Mouse (Mus musculus): Measurements from ENCODE around the gene Gm45233. TPM values are rescaled to one million over a fixed set of nuclear protein-coding genes. Genes with fewer than 3 reads are reported as not detected.
A peak's percentile ranks its signal among the peaks of the same experiment; 100 is the strongest.

The Gm45233 gene
- polyA plus RNA-seq, 1 experiment from 2014 or later = not detected

GRCm38 (mm10) chr7:43482090-43482716 lies 38.3 kb downstream of the Gm45233 start:
- WGBS = 62% methylated on average over 8 of the region's 8 CpGs
- H3K4me2 ChIP-seq (replicated peaks) = no peak overlapping the region
- peak; percentile 46 for ATAC-seq (ENCODE audit: low FRiP score, low read depth)
- peaks cover 11% of the 10 kb centered on the region for H3K4me1 ChIP-seq
- H3K9me3 ChIP-seq = no peaks in the 10 kb centered on the region
- no peak overlapping the region for H3K4me3 ChIP-seq
- H3K36me3 ChIP-seq = no peaks in the 10 kb centered on the region
- no peak overlapping the region for H3K9ac ChIP-seq
- no peak overlapping the region for H3K27ac ChIP-seq
- H3K27me3 ChIP-seq = peaks cover 24% of the 10 kb centered on the region

DNA sequence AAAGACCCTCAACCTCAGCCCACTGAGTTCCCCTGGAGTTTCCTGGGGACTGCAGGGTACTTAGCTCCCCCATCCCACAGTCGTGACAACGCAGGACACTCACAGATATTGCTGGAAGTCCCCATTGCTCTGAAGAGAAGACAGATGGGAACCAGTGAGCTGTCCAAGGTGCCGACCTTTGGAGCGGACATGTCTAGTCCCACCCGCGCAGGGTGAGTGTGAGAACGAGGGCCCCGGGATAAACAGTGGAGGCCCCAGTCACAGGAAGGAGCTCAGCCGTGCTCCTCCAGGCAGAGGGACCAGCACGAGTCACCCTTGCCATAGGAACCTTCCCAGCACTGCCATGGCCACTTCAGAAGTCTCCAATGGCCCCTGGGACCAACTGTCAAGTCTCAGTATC lies 39.3 kb downstream of the Gm45233 start:
- Histone ChIP-seq H3K27ac (no peak overlapping the region), H3K36me3 (no peaks in the 10 kb centered on the region), H3K4me2 (replicated peaks) (no peak overlapping the region), H3K27me3 (peaks cover 13% of the 10 kb centered on the region), H3K4me1 (peaks cover 11% of the 10 kb centered on the region), H3K9ac (no peak overlapping the region), H3K4me3 (no peak overlapping the region), H3K9me3 (no peaks in the 10 kb centered on the region)
- WGBS = 15% methylated on average over 10 of the region's 10 CpGs
- no peak for ATAC-seq (ENCODE audit: low FRiP score, low read depth)

DNA sequence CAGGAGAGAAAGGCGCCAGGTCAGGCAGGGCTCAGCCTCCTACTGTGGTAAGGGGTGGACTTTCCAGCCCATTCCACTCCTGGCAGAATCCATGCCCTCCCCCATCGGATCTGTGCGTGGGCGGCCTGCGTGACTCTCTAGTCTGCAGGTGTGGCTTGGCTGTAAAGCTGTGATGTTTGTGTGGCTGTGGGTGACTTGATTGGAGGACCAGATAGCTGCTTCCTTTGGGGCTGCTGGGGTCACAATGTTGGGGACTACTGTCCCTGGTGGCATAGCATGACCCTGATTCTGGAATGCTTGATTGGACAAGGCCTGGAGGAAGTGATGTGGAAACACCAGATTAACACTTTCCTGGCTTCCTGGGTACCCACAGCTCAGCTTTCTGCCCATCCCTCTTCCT lies 44.7 kb downstream of the Gm45233 start:
- H3K27ac ChIP-seq = no peak overlapping the region
- no peaks in the 10 kb centered on the region; the same call in 1 of the 2 replicates for H3K9me3 ChIP-seq
- H3K27me3 ChIP-seq = peaks cover 23% of the 10 kb centered on the region
- WGBS = 33% methylated on average over 5 of the region's 5 CpGs
- H3K36me3 ChIP-seq = no peaks in the 10 kb centered on the region
- ATAC-seq (ENCODE audit: low FRiP score, low read depth) = no peak
- 0 out of 2 replicates have a peak overlapping the region, but pooled peaks have one; percentile 77 for H3K9ac ChIP-seq
- peaks cover 18% of the 10 kb centered on the region for H3K4me1 ChIP-seq
- H3K4me2 ChIP-seq (replicated peaks) = peak overlapping the region; percentile 80; the same call in 1 of the 2 replicates
- H3K4me3 ChIP-seq = 0 out of 2 replicates have a peak overlapping the region, but pooled peaks have one; percentile 60

DNA sequence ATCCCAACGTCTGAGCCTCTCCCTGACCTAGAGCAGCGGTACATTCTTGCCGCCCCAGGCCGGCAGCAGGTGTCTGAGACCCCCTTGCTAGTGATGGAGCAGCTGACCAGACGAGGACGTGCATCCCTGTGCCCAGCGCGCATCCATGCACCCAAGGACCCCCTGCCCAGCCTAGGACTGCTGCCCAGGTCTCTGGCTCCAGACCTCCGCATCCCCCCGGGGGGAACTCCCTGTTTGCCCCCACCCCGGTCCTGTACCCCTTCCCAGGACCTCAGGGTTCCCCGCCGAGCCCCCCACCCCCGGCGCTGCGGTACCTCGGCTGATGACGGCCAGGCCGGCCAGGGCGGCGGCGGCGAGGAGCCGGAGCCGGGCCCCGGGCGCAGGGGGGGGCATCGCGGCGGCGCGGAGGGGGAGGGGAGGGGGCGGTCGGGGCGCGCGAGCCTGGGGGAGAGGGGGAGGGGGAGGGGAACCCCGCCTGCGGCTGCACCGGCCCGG lies 45.8 kb downstream of the Gm45233 start, which contains the start of gene Iglon5:
Gene Iglon5, minus strand, starts transcription at position 445 of the 495 bp plus-strand sequence.
- no peak within 1 kb of the TSS for H3K27ac ChIP-seq
- peaks cover 25% of the 10 kb centered on the region for H3K27me3 ChIP-seq
- peak within 1 kb of the TSS; percentile 77 for H3K9ac ChIP-seq
- 1% methylated on average over 25 of the region's 41 CpGs for WGBS
- H3K9me3 ChIP-seq = no peaks in the 10 kb centered on the region; the same call in 1 of the 2 replicates
- peak within 1 kb of the TSS; percentile 80 for H3K4me2 ChIP-seq (replicated peaks)
- H3K4me1 ChIP-seq = peaks cover 18% of the 10 kb centered on the region
- ATAC-seq (ENCODE audit: low FRiP score, low read depth) = peak; percentile 63
- peak within 1 kb of the TSS; percentile 60 for H3K4me3 ChIP-seq
- H3K36me3 ChIP-seq = no peaks in the 10 kb centered on the region

- 0% methylated on average over 6 of the region's 13 CpGs for WGBS
- H3K4me1 ChIP-seq = peaks cover 18% of the 10 kb centered on the region
- no peaks in the 10 kb centered on the region; the same call in 1 of the 2 replicates for H3K9me3 ChIP-seq
- peaks cover 30% of the 10 kb centered on the region for H3K27me3 ChIP-seq
- peak overlapping the region; percentile 60 for H3K4me3 ChIP-seq
- peak overlapping the region; percentile 80 for H3K4me2 ChIP-seq (replicated peaks)
- H3K27ac ChIP-seq = no peak overlapping the region
- no peaks in the 10 kb centered on the region for H3K36me3 ChIP-seq
- H3K9ac ChIP-seq = peak overlapping the region; percentile 77
- peak; percentile 91 for ATAC-seq (ENCODE audit: low FRiP score, low read depth)
Observed at GRCm38 (mm10) chr7:43490182-43490584, 46.3 kb downstream of the Gm45233 start.

- ATAC-seq (ENCODE audit: low FRiP score, low read depth) = no peak
- no peak overlapping the region for H3K9ac ChIP-seq
- peaks cover 37% of the 10 kb centered on the region for H3K27me3 ChIP-seq
- H3K27ac ChIP-seq = no peak overlapping the region
- 61% methylated on average over 9 of the region's 9 CpGs for WGBS
- H3K4me1 ChIP-seq = peaks cover 18% of the 10 kb centered on the region
- peak overlapping the region; percentile 80; the same call in 1 of the 2 replicates for H3K4me2 ChIP-seq (replicated peaks)
- H3K36me3 ChIP-seq = no peaks in the 10 kb centered on the region
- H3K9me3 ChIP-seq = no peaks in the 10 kb centered on the region; the same call in 1 of the 2 replicates
- peak overlapping the region; percentile 60; the same call in 1 of the 2 replicates for H3K4me3 ChIP-seq
Observed at GRCm38 (mm10) chr7:43490861-43491260, 46.9 kb downstream of the Gm45233 start.

DNA sequence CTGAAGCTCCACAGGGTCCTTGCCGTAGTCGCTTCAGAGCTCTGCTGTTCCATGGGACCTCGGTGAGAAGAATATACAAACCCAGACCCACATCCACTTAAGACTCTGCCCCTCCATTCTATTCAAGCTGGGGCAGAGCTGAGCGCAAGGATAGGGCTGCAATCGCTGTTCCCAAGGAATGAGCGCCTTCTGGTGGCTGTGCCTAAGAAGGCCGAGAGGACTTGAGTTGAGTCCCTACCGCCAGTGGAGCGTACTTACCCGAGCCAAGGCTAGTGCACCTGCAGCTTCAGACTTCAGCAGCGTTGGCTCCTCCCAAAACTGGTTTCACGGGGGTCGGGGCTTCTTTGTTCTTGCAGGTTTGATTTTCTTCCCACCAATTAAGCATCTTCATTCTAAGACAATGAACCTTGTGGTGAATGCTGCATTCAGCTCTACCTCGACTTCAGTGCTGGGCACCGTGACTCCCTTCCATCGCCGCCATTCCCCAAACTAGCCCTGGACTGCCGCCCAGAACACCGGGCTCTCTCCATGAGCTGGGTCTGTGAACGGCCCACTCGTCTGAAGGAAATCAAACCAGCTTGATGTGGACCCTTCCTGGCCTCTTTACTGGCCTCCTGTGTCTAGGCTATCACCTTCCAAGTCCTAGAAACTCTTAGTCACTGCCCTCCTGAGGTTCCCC lies 51.6 kb downstream of the Gm45233 start:
- peak; percentile 37; the same call in 1 of the 2 replicates for ATAC-seq (ENCODE audit: low FRiP score, low read depth)
- H3K4me3 ChIP-seq = no peak overlapping the region
- peaks cover 4% of the 10 kb centered on the region; the same call in 1 of the 2 replicates for H3K4me1 ChIP-seq
- WGBS = 15% methylated on average over 21 of the region's 21 CpGs
- H3K36me3 ChIP-seq = no peaks in the 10 kb centered on the region
- peaks cover 6% of the 10 kb centered on the region; the same call in 1 of the 2 replicates for H3K9me3 ChIP-seq
- no peak overlapping the region for H3K4me2 ChIP-seq (replicated peaks)
- H3K27ac ChIP-seq = no peak overlapping the region
- H3K9ac ChIP-seq = no peak overlapping the region
- H3K27me3 ChIP-seq = peaks cover 34% of the 10 kb centered on the region

DNA sequence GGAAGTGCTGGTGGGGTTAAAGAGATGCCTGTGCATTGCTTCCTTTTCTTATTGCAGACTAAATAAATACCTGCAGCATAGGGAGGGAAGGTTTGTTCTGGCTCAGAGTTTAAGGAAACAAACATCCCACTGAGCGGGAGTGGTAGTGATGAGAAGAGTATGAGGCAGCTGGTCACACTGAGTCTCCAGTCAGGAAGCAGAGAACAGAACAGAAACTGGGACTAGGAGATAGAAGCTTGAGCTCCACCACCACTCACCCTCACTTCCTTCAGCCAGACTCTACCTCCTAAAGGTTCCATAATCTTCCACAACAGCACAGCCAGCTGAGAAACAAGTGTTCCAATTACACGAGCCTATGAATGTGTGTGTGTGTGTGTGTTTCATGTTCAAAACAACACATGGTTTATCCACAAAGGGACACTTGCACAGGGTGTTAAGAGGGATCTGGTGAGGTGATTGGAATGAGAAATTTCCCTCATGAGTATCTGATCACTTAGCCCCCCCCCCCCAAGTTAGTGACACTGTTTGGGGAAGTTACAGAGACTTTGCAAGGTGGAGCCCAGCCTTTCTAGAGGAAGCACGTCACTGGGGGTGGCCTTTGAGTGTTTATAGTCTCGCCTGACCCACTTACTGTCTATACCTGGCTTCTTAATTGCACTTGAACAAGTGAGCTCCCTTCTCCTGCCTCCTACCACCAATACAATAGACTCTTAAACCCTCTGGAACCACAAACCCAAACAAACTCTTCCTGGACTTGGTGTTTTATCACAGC lies 68.0 kb downstream of the Gm45233 start:
- Histone ChIP-seq H3K27ac (no peak overlapping the region), H3K9me3 (no peaks in the 10 kb centered on the region), H3K27me3 (no peaks in the 10 kb centered on the region), H3K4me2 (replicated peaks) (no peak overlapping the region), H3K36me3 (no peaks in the 10 kb centered on the region), H3K9ac (no peak overlapping the region), H3K4me1 (no peaks in the 10 kb centered on the region), H3K4me3 (no peak overlapping the region)
- 39% methylated on average over 4 of the region's 4 CpGs for WGBS
- ATAC-seq (ENCODE audit: low FRiP score, low read depth) = no peak

- H3K27ac ChIP-seq = no peak overlapping the region
- no peak overlapping the region for H3K4me2 ChIP-seq (replicated peaks)
- H3K36me3 ChIP-seq = no peaks in the 10 kb centered on the region
- WGBS = 72% methylated on average over 4 of the region's 4 CpGs
- H3K4me1 ChIP-seq = no peaks in the 10 kb centered on the region
- no peaks in the 10 kb centered on the region for H3K27me3 ChIP-seq
- no peaks in the 10 kb centered on the region for H3K9me3 ChIP-seq
- H3K4me3 ChIP-seq = no peak overlapping the region
- no peak for ATAC-seq (ENCODE audit: low FRiP score, low read depth)
- no peak overlapping the region for H3K9ac ChIP-seq
Observed at GRCm38 (mm10) chr7:43512519-43512918, 68.6 kb downstream of the Gm45233 start.
